Mouse (Mus musculus): ENCODE data around the gene Cracr2a.
"Not testable (repeated sequence)": the region's sequence is repeated elsewhere in the genome, so short reads cannot be mapped to it uniquely, and the experiment has no call there.

Gene Cracr2a

GRCm38 (mm10) chr6:127561231-127562020 is at the start of gene Cracr2a:
Gene Cracr2a, plus strand, starts transcription at chr6:127561338.
- peak; percentile 69 for DNase-seq (ENCODE audit: low read depth, low spot score)

- not testable (repeated sequence) for DNase-seq (ENCODE audit: low read depth, low spot score)
Measured at GRCm38 (mm10) chr6:127513776-127514175, 47.4 kb upstream of the Cracr2a start.

GRCm38 (mm10) chr6:127521176-127521575 is 40.0 kb upstream of the Cracr2a start:
- no peak for DNase-seq (ENCODE audit: low read depth, low spot score)

- no peak for DNase-seq (ENCODE audit: low read depth, low spot score)
Measured at GRCm38 (mm10) chr6:127522326-127522725, 38.8 kb upstream of the Cracr2a start.

GRCm38 (mm10) chr6:127524442-127524841 is 36.7 kb upstream of the Cracr2a start:
- DNase-seq (ENCODE audit: low read depth, low spot score): peak; percentile 62

- DNase-seq (ENCODE audit: low read depth, low spot score): no peak
Measured at GRCm38 (mm10) chr6:127528625-127529024, 32.5 kb upstream of the Cracr2a start.

- no peak for DNase-seq (ENCODE audit: low read depth, low spot score)
Measured at GRCm38 (mm10) chr6:127529451-127529850, 31.7 kb upstream of the Cracr2a start.

GRCm38 (mm10) chr6:127530206-127530605 is 30.9 kb upstream of the Cracr2a start:
- no peak for DNase-seq (ENCODE audit: low read depth, low spot score)

GRCm38 (mm10) chr6:127531412-127532205 is 29.5 kb upstream of the Cracr2a start:
- no peak for DNase-seq (ENCODE audit: low read depth, low spot score)

- DNase-seq (ENCODE audit: low read depth, low spot score): no peak
Measured at GRCm38 (mm10) chr6:127532304-127532703, 28.8 kb upstream of the Cracr2a start.

- DNase-seq (ENCODE audit: low read depth, low spot score): no peak
Measured at GRCm38 (mm10) chr6:127533766-127534165, 27.4 kb upstream of the Cracr2a start.

- no peak for DNase-seq (ENCODE audit: low read depth, low spot score)
Measured at GRCm38 (mm10) chr6:127537035-127537434, 24.1 kb upstream of the Cracr2a start.

- no peak for DNase-seq (ENCODE audit: low read depth, low spot score)
Measured at GRCm38 (mm10) chr6:127538118-127538517, 23.0 kb upstream of the Cracr2a start.

GRCm38 (mm10) chr6:127539226-127539625 is 21.9 kb upstream of the Cracr2a start:
- no peak for DNase-seq (ENCODE audit: low read depth, low spot score)

GRCm38 (mm10) chr6:127539659-127540058 is 21.5 kb upstream of the Cracr2a start:
- DNase-seq (ENCODE audit: low read depth, low spot score): no peak

- no peak for DNase-seq (ENCODE audit: low read depth, low spot score)
Measured at GRCm38 (mm10) chr6:127540517-127540916, 20.6 kb upstream of the Cracr2a start.

GRCm38 (mm10) chr6:127541617-127542374 is 19.3 kb upstream of the Cracr2a start:
- DNase-seq (ENCODE audit: low read depth, low spot score): peak; percentile 67

- DNase-seq (ENCODE audit: low read depth, low spot score): no peak
Measured at GRCm38 (mm10) chr6:127546676-127547075, 14.5 kb upstream of the Cracr2a start.

GRCm38 (mm10) chr6:127552940-127553339 is 8.2 kb upstream of the Cracr2a start:
- no peak for DNase-seq (ENCODE audit: low read depth, low spot score)

- DNase-seq (ENCODE audit: low read depth, low spot score): no peak
Measured at GRCm38 (mm10) chr6:127555553-127555952, 5.6 kb upstream of the Cracr2a start.

GRCm38 (mm10) chr6:127560872-127561230 is 287 bp upstream of the Cracr2a start:
- no peak for DNase-seq (ENCODE audit: low read depth, low spot score)

- DNase-seq (ENCODE audit: low read depth, low spot score): no peak
Measured at GRCm38 (mm10) chr6:127563511-127563910, 2.4 kb downstream of the Cracr2a start.
